Mouse (Mus musculus): ENCODE measurements around the gene Pmm1. TPM values are rescaled to one million over a fixed set of nuclear protein-coding genes. Genes with fewer than 3 reads are reported as not detected.

Gene Pmm1
- total RNA-seq, 2 experiments from 2014 or later: 26.6 to 27.0 TPM

Other genes with a start within 250 kb of the Pmm1 start
- 10 to 100 TPM; 70.3 to 72.9 TPM for gene Zc3h7b, start 215.9 kb downstream of the Pmm1 start, total RNA-seq (2021)
- gene Rangap1, start 215.4 kb downstream of the Pmm1 start, total RNA-seq (2021): 10 to 100 TPM; 22.7 to 27.5 TPM
- gene Tef, start 158.5 kb downstream of the Pmm1 start, total RNA-seq (2021): 100 to 1,000 TPM in 1 of 2 experiments, 10 to 100 TPM in 1; 64.1 to 135 TPM
- 10 to 100 TPM; 66.9 to 95.5 TPM for gene Tob2, start 102.1 kb downstream of the Pmm1 start, total RNA-seq (2021)
- 10 to 100 TPM; 29.7 to 38.0 TPM for gene Phf5a, start 89.0 kb downstream of the Pmm1 start, total RNA-seq (2021)
- gene Aco2, start 88.6 kb downstream of the Pmm1 start, total RNA-seq (2021): 1,000 to 10,000 TPM; 2,060 to 2,092 TPM
- gene Polr3h, start 34.7 kb downstream of the Pmm1 start, total RNA-seq (2021): 1 to 10 TPM; 6.7 to 7.0 TPM
- 10 to 100 TPM; 73.5 to 87.5 TPM for gene Csdc2, start 24.2 kb downstream of the Pmm1 start, total RNA-seq (2021)
- not detected for gene 1700029P11Rik, start 19.6 kb upstream of the Pmm1 start, total RNA-seq (2021)
- gene Xrcc6, start 26.9 kb upstream of the Pmm1 start, total RNA-seq (2021): 10 to 100 TPM; 21.4 to 23.5 TPM
- 10 to 100 TPM; 24.4 to 25.9 TPM for gene Desi1, start 72.9 kb upstream of the Pmm1 start, total RNA-seq (2021)
- gene Snu13, start 86.7 kb upstream of the Pmm1 start, total RNA-seq (2021): 10 to 100 TPM; 48.2 to 52.5 TPM
- not detected for gene 4930407I10Rik, start 98.2 kb upstream of the Pmm1 start, total RNA-seq (2021)
- not detected for gene Mei1, start 109.1 kb upstream of the Pmm1 start, total RNA-seq (2021)
- 1 to 10 TPM; 4.4 to 6.4 TPM for gene Ccdc134, start 167.0 kb upstream of the Pmm1 start, total RNA-seq (2021)
- gene Srebf2, start 186.3 kb upstream of the Pmm1 start, total RNA-seq (2021): 10 to 100 TPM; 20.5 to 21.8 TPM

All from heart, postnatal 25 days (tissue).